Mouse (Mus musculus) T-helper 17 cell (primary cell): ENCODE data around the gene Gm37240.

ENCODE experiments used
- in situ Hi-C, 2 experiments: fragments of 300-600 bp; cut with MboI, MseI; formaldehyde crosslinking; loops; 1 replicate in 1 of 2; 2 replicates in 1 of 2; pipeline ENCODE4 v1.15.1; 2025; ENCODE audit warnings: high pct_unique_total_duplicates in 2 of 2

Gm37240 gene

DNA sequence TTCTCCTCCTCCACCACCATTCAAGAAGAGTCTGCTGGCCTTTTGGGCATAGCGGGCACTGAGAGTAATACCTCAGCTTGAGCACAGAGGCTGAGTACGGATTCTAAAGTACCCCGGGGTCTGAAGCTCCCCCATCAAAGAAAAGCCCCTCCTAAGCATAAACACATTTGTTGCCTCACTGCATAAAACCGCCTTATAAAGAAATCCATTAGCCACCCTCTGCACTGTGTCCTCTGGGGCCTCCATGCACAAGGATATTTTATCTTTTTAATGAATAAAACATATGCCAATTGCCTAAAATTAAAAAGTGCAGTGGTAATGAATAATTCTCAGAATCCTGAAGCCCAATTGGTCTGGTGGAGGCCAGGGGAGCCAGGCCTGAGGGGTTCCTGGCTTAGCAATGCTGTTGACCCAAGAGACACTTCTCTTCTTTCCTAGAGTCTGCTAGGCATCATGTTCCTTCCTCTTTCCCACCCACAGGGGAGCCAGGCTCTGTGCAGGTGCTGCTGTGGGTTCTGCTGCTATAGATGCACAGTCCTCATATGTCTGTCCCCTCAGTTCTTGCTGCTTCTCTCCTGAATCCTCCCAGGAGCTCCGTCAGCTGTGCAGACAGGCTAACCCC is 463.8 kb downstream of the Gm37240 start:
- in situ Hi-C loops = loop anchor here in 1 of 2 experiments (10.0 kb wide), 1 partner anchor 1671 kb away; no protein-coding TSS in a partner anchor

DNA sequence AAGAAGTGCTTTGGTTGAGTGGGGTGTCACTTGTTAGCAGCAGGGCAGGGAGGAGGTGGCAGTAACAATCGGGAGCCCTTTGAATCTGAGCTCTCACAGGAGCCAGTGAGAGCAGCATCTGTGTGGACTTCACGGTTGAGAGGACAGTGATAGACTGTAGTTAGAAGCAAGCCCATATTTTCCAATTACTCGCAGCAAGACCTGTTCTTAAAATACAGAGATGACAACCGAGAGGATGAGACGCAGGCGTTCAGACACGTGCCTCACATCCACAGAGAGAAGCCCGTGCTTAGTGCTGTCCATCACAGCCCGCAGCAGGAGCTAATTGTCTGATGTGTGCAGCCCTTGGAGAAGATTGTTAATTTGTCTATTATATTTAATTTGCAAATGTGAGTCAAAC is 465.9 kb downstream of the Gm37240 start:
- in situ Hi-C loops = loop anchor here in 1 of 2 experiments (10.0 kb wide), 1 partner anchor 1673 kb away; no protein-coding TSS in a partner anchor

DNA sequence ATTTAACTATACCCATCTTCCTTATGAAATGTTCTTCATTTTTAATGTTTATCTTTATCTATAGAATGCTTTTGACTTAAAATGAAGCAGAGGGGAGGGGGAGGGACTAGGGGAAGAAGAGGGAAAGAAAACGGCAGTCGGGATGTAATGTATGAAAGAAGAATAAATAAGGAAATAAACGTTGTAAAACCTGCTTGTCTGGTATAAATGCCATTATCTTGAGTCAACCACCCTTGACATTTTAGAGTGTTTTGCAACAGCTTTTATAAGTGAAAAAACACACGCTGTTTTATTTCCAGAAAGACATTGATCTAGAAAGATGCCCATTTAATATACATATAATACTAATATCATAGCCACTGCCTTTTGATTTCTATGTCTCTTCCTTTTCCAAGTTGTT is 469.7 kb downstream of the Gm37240 start:
- in situ Hi-C loops = no loop called here

DNA sequence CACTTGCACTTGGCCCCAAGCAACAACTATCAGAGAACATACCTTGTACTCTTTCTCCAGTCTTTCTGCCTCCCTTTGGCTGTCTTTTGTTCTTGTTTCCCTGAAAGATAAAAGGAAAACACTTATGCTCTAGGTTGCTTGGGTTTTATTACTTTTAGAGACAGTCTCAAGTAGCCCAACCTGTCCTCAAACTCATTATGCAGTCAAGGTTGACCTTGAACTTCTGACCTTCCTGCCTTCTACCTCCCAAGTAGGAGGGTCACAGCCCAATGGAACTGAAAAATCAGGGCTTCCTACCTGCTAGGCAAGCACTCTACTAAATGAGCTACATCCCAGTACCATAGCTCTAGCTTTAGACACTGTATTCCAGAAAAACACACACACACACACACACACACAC is 488.5 kb downstream of the Gm37240 start:
- in situ Hi-C loops = no loop called here

GRCm38 (mm10) chr3:85398483-85398835 is 488.9 kb downstream of the Gm37240 start:
- in situ Hi-C loops = no loop called here

GRCm38 (mm10) chr3:85397816-85398482 is 489.4 kb downstream of the Gm37240 start:
- in situ Hi-C loops = no loop called here

GRCm38 (mm10) chr3:85393395-85393794 is 493.9 kb downstream of the Gm37240 start:
- in situ Hi-C loops = no loop called here

GRCm38 (mm10) chr3:85391756-85392155 is 495.6 kb downstream of the Gm37240 start:
- in situ Hi-C loops = no loop called here

GRCm38 (mm10) chr3:85391111-85391510 is 496.2 kb downstream of the Gm37240 start:
- in situ Hi-C loops = no loop called here

GRCm38 (mm10) chr3:85385371-85385770 is 501.9 kb downstream of the Gm37240 start:
- in situ Hi-C loops = no loop called here

DNA sequence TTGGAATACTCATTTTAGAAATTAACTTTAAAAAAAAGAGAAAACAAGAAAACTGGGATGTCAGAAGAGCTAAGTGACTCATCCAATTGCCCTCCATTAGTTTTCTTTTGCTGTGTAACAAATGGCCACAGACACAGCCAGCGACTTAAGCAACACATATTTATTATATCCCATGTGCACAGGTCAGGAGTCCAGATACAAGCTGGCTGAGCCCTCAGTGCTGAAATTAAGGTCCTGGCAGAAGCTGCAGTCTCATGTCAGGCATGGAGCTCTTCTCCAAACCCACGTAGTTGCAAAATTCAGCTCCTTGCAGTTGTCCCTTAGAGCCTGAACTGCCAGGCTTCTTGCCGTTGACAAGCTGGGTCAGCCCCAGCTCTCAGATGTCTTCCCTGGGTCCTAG is 504.0 kb downstream of the Gm37240 start:
- in situ Hi-C loops = no loop called here

DNA sequence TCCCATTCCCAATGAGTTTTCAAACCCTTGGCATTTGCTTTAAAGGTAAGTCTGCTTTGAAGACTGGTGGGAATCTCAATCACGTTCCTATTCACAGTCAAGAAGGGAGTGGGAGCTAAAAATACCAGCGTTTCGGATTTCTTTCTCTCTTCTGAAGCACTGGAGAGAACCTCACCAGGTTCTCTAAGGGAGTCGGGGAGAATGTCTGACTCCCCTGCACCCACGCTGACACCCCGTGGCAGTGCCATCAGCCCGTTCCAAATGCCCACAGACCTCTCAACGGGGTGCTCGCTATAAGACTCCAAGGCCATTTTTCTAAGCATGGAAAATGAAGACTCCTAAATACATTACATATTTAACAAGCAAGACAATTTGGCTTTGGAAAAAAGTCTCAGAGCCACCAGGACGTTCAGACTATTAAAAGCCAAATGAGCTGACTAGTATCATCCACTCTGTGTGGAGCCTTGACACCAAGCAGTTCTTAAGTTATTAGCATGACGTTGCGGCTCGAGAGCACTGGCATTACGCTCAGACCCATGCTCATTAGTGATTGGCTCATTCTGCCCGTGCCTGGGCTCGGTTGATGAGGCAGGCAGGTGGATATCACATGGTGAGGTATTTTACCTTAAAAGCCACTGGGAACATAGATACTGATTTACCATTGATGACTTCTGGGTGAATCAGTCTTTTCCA is 508.5 kb downstream of the Gm37240 start:
- in situ Hi-C loops = no loop called here

GRCm38 (mm10) chr3:85377946-85378702 is 509.2 kb downstream of the Gm37240 start:
- in situ Hi-C loops = no loop called here

DNA sequence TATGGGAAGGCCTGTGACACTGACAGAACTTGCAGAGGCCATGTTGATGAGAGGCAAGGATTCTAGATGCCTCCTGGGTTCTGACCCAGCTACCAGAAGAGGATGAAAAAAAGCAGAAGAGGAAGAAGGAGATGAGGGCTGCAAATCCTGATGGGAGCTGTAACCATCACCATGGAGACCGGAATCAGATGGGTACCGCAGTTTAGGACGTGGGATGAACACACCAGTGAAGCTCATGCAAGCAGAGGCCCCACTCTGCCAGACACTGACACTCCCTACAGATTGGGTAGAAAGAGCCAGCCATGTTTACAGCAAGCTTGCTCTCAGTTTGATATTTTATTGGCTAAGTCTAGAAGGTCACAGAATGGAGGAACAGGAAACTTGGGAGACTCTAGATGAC is 509.8 kb downstream of the Gm37240 start:
- in situ Hi-C loops = no loop called here

DNA sequence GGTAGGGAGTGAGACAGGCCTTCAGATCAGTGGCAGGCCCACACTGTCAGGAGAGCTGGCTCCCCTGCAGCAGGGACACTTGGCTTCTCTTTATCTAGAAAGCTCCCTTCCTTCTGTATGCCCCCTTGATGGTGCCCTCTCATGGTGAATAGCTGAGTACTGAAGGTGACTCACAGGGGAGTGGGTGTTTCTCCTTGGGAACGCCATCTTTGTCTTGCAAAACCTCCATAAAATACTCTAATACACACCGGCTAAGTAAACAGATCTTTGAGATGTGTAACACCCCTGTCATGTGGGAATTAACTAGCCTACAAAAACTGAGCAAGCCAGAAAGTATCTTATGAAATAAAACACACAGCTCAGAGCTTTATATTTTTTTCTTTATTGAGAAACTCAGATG is 510.8 kb downstream of the Gm37240 start:
- in situ Hi-C loops = no loop called here

- in situ Hi-C loops = no loop called here
Measured at GRCm38 (mm10) chr3:85373039-85373438, 514.3 kb downstream of the Gm37240 start.

DNA sequence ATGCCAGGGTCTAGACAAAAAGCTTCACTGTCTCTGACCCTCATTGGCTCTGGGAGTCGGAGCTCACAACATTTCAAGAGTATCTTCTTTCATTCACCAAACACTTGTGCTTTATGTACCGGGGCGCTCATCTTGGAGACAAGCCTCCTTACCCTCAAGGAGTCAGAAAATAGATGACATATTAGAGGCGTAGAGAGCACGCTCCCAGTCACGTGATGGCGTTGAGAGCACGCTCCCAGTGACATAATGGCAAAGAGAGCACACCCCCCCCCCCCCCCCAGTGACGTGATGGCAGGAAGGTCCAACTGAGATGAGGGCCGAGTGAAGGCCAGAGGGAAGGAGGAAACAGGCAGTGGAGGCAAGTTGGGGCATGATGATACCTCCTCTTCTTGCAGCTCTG is 517.5 kb downstream of the Gm37240 start:
- in situ Hi-C loops = no loop called here

DNA sequence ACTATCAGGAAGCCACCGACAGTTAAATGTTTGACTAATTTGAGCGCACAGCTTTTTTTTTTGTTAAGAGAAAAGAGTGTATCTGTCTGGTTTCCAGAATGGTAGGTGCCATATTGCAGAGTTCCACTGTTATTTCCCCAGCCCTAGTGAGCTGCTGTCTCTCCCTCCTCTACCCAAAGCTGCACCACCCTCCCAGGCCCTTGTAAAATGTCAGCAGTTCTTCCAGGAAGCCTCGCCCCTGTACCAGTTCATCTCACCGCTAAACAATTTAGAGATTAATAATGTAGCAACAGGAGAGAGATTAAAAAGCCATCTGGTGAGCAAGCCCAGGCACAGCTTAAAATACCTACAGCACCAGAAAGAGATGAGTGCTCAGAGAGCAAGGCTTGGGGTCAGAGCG is 518.2 kb downstream of the Gm37240 start:
- in situ Hi-C loops = no loop called here

DNA sequence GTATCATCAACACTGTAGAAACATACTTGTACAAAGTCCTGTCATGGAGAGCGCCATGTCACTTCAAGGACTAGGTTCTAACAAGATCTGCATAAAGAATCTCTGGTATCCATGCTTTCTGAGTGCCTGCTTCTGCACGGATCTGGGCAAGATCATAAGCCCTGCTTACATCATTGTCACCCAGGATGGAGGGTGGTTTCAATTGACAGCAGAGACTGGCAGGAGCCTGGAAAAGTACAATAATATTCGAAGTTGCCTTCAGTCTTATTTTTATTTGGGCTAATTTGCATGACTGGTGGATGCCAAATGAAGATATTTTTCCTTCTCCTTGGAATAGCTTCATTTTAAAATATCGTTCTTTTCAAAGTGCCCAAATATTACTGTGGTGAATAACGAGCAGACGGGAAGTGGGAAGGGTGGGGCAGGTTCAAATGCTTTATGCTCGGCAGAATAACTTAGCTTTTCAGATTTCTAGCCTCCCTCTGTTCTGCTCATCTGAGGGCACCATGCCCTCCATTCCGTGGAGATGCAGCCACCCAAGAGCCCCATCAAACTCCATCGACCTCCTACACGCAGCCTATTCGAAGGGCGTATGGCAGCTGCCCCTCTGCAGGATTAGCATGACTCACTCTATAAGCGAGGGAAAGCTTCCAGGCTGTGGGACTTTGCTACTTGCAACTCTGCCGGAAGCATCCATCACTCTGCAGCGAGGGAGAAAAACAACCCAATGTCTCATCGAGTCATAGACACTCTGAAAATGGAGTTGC is 518.8 kb downstream of the Gm37240 start:
- in situ Hi-C loops = no loop called here

- in situ Hi-C loops = loop anchor here (5.0 kb wide), 2 partner anchors 63 to 727 kb away; no protein-coding TSS in a partner anchor
Measured at GRCm38 (mm10) chr3:85364591-85365343, 522.6 kb downstream of the Gm37240 start.
